Mouse (Mus musculus): ENCODE measurements around the gene Trim62.

- TF ChIP-seq CTCF (IDR thresholded peaks at IDR 0.05; ENCODE audit: low read depth) (no peak), EP300 (IDR thresholded peaks at IDR 0.05; ENCODE audit: low read depth) (no peak)
These were observed 35.7 kb downstream of the Trim62 start for GRCm38 (mm10) chr4:128919106-128919505.

Measured in heart, postnatal 0 days (tissue).